Mouse (Mus musculus) spleen, adult 12 weeks (tissue): ENCODE data around the gene Gtf2a1.
"Not testable (repeated sequence)": the region's sequence is repeated elsewhere in the genome, so short reads cannot be mapped to it uniquely, and the experiment has no call there.

Source experiments
- DNase-seq: peaks from one replicate; pipeline ENCODE4 v3.0.0; 2022; ENCODE audit warnings: low spot score

Gtf2a1 gene

DNA sequence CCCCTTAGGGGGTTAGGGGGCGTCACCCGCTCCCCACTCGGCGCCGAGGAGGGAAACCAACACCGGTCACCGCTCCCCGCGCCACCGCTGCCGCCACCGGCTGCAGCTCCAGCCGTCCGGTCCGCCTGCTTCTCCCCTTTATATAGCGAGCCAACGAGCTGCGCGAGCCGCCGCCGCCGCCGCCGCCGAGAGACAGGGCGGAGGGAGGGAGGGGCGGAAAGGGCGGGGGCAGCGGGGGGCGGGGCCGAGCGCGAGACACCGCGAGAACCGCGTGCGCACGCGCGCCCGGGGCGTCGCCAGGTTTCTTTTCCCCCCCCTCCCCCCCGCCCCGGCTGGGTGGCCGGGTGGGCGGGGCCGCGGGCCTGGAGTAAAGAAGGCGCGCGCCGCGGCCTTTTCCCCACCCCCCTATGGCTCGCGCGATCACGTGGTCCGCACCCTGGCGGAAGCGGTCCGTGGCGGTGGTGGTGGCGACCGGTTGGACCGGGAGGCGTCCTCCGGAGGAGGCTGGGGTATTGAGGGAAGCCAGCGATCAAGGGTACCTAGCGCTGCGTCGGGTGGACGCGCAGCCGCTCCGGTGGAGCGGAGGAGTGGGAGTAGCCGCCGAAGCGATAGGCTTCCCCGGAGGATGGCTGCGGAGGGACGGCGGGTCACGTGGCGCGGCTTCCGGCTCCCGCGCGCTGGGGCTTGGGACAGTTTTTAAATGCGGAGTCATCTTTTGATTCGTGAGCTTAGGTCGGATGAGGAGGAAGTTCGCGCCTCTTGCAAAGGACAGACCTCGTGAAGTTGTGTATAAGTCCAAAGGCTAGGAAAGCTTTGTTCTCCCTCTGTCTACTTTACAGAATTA, at the start of gene Gtf2a1:
TSS of gene Gtf2a1 (minus strand) at position 641 of the 844 bp plus-strand sequence.
- peak; percentile 93 for DNase-seq

DNA sequence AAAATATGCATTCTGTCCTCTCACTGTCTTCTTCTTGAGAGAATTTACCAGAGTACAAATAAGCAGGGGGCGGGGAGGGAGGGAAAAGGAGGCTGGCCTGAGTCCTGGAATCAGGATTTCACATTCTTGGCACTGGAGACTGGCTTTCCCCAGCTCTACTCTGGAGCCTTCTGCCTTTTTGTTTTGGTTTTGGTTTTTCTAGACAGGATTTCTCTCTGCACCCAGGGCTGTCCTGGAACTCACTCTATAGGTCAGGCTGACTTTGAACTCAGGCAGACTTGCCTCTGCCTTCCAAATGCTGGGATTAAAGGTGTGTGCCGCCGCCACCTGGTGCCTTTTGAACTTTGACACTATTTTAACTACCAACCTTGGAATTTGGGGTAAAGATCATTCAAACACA, 48.1 kb upstream of the Gtf2a1 start:
- DNase-seq, result no peak

DNA sequence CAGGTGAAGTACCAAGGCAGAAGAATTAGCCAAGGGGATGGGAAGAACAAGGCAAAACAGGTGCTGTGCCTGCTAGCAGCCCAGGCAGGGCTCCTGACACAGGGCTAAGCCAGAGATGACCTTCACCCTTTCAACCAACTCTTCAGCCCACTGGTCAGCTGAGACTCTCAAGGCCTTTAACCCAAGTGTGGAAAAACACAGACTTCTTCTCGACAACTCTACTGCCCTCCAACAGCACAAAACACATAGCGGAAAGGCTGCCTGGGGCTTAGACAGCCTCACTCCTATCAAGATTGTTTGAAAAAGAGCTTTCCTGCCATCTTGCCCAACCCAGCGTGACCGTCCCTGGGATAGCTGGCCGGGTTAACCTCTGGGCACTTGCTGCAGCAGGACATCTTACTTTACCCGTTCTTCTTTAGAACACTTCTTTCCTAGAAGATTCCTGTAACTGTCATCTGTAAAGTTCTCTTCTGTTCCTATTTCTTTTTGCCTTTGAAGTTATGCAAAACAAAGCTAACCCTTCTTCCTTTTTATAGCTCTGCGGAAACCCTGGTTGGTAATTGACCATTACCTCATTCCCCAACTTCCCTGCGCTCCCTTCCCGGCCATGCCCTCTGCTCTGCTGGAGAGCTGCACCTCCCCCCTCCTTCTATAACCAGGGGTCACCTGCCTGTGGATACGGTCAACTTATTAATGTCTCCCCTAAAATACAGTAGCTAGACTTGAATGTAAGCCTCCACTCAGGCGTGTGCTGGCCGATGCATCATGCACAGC, 47.0 kb upstream of the Gtf2a1 start:
- no peak for DNase-seq

DNA sequence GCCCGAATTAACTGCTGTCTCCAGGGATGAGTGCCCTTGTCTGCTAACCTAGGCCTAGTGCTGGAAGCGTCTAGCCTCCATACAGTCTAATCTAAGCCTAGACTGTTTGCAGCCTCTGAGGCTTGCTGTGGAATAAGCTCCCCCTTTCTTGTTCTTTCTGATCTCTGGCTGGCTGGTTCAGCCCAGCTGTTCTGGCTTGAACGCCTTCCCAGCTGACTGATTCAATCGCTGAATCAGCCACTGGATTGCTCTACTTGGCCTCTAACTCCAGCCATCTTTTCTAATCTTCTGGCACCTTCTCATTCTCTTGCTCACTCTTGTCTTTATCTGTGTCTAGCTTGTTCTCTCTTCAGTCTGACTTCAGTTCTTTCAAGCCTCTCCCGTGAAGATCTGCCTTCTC, 36.2 kb upstream of the Gtf2a1 start:
- no peak for DNase-seq

DNA sequence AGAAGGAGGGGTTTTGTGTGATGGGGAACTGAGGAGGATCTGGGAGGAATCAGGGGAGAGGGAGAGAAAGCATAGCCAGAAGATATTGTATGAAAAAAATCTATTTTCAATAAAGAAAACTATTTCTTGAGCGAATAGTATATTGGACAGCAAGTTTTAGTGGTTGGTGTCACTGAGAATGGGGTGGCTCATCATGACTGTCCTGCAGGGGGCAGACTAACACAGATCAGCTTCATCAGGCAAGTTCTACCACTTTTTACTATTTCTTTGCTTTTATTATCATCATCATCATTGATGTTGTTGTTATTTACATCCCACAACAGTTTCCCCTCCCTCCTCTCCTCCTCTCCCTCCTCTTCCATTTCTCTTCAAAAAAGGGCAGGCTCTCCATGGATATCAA, 34.7 kb upstream of the Gtf2a1 start:
- no peak for DNase-seq

DNA sequence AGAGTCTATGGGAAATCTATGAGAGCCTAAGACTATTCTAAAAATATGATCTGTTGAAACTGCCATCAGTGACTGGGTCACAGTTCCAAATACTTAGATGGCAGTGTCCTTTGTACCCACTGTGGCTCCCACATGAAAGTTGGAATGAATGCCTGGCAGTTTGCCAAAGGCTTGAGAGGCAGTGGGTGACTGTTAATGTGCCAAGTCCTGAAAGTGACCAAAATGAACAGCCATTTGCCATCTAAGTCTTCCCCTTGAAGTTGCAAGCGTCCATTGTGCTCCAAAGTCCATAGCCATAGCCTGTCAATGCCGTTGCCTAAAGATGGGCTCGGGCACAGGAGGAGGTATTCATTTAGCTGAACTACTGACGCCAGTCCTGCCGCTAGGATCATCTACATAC, 19.1 kb upstream of the Gtf2a1 start:
- no peak for DNase-seq

DNA sequence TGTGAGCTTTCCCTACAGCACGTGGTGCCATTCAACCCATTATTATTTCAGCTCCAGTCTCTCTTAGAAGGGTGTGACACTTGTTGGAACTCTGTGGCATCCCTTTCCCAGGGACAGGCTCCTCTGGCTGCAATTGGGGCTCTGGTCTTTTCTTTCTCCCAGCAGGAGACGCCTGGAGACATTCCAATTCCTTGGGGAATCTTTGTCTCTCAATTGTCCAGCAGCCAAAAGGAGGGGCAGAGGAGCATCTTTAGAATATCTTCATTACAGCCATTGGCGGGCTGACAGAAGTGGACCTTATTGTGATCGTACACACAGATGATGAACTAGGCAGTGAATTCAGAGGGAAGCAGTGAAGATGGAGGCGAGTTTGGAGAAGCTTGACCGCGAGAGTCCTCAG, 17.4 kb upstream of the Gtf2a1 start:
- no peak for DNase-seq

DNA sequence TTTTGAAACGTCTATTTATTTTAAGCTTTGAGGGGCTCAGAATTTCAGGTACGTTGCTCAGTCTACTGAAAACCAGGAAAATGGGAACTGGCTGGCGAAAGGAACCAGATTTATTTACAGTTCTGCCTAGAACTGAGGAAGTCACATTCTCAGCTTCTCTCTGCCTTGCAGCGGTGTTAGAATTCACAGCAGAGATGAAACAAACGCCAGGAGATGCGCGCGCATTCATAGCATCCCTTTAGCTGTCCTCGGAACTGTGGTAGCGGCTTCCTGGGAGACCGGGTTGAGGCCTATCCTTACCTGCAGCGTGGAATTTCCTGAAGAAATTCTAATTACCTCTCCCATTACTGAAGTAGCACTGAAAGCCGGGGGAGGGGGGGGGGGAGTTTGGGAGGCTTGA, 16.4 kb upstream of the Gtf2a1 start:
- DNase-seq, result no peak

DNA sequence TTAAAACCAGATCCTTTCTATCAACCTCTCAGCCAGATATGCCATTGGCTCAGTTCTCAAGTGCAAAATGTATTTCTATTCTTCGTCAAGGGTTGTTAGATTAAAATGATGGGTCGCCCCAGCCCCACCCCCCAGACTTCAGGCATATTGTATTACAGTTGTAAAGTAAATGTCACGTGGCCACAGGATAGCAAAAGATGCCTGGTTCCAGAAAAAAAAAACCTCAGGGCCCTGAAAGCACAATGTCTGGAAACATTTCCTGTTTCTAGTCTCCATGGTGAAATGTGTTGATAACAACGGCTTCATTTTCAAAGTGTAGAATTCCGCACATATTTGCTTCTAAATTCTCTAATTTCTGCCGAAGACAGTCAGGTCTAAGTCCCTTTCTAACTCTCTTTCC, 14.3 kb upstream of the Gtf2a1 start:
- no peak for DNase-seq

DNA sequence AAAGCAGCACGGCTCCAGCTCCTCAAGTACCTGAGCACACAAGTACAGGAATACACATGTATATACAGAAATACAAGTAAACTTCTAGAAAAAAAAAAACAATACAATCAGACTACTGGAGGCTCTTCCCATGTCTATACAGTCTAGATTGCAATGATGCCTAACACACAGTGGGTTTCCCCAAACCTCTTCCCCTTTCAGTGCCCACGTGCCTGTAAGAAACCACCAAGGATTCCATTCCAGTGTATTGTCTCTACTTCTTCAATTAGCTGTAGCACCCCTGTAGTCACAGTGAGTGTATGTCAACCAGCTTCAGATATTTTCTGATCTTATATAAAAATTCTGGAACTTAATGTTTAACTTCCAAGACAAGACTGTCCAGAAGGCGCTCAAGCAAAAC, 1.8 kb upstream of the Gtf2a1 start:
- no peak for DNase-seq

DNA sequence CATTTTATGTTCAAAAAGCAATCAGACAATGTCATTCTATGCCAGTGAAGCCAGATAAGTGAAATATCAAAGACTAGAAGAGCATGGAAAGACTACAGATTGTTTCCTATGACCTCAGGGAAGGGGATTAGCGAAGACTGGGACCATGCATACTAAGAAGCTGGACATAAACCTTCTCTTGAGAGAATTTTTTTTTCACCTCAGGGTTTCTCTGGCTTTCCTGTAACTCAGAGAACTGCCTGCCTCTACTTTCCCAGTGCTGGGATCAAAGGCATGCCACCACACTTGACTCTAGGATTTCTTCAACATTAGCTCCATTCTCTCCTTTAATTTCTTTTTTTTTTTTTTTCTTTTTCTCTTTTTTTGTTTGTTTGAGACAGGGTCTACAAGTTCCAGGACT, 904 bp upstream of the Gtf2a1 start:
- no peak for DNase-seq

DNA sequence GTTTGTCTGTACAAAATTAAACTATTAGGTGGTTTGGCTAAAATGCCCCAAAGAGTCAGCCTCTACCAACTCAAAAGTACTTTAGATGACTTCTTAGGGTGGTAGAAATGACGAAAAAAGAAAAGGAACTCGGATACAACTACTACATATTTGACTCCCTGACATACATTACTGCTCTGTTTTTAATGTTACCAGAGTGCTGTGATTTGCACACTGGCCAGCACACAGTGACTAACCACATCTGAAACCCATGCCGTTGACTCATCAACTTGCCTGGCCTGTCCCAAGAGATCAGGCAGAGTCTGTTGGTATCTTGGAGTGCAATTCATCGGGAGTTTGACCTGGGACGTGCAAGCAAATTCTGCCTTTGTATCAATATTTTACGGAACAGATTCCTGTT, 429 bp upstream of the Gtf2a1 start:
- no peak for DNase-seq

DNA sequence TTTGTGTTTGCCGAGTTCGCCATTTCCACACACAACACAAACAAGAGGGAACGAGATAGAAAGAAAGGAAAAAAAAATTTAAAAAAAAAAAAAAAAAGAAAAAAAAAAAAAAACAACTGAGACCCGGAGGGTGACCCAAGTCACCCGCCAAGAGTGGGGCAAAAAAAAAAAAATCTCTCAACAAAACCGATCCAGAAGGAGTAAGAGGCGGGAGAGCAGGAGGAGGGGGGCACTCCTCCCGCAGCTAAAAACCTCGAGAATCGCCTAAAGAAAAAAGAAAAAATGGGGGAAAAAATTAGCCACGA, 793 bp downstream of the Gtf2a1 start:
- DNase-seq, result no peak

DNA sequence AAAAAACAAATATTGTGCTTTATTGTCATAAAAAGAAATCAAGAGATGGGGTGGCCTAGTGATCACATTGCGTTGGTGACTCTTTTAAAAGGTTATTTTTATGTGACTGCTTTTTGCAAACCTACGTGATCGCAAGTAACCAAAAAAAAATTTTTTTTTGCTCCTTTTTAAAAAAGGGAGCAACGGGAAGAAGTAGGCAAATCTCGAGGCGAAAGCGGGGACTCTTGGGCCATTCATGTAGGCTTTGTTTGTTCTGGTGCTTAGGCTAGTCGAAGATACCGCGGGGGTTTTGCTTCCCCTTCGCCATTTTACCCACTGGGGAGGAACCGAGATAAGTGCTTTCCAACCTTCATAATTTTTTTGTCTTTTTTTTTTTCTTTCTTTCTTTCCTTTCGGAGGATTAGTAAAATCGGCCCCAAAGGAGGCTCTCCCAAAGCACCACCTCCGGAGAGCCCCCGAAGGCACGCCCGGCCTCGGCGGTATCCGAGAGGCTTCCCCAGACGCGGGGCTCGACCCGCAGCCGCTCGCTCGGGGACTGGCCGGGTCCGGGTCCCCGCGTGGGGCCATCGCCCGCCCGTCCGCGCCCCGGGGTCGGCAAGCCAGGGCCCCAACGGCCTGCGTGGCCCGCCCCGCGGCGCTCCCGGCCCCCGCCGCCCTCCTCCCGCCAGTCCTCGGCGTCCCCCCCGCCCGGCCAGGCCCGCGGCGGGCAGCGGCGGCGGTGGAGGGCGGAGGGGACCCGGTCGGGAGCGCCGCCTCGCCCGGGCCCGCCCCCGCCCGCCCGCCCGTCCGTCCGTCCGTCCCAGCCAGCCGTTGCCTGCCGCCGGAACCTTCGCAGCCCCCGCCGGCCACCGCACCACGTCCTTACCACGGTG, 1.4 kb downstream of the Gtf2a1 start:
- DNase-seq, result peak; percentile 54

DNA sequence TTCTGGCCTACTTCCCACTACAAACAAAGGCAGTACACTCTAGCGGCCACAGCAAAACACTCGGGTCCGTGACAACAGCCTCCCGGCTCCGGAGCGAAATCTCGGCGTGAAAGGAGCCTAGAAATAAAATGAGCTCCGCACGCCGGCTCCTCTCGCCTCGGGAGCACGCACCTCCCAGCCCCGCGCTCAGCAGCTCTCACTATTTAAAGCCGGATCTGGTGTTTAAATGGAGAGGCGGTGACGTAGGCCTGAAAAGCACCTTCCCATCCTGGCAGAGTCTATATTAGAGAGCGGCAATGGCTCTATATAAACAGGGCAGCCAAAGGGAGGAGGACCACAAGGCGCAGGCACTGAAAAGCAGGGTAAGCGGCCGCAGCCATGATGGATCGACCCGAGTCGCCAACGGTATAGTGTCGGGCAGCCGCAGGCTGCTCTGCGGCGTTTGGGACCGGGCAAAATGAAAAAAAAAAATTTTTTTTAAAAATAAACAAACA, 2.1 kb downstream of the Gtf2a1 start:
- DNase-seq, result peak; percentile 81

DNA sequence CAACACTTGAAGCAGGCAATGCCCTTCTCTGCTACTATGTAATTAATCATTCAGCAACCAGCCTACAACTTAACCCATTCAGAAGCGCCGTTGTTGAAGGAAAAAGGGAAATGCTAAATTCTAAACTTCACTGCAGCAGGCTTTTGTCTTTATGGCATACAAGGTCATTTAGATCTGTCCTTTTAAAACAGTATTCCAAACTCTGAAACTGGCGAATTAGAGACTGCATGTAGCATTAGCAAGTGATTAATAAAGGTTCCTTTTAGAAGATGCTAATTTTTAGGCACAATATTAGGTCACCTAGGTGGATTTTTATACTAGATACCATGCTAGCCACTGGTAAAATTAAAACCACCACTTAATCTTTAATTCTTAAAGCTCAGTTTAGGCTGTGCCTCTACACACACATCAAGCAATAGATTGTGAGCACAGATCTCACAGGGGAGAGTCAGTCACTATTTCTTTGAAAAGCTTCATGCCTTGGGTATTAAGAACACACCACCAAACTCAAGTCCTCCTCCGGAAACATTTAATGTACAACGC, 2.7 kb downstream of the Gtf2a1 start:
- DNase-seq, result no peak

DNA sequence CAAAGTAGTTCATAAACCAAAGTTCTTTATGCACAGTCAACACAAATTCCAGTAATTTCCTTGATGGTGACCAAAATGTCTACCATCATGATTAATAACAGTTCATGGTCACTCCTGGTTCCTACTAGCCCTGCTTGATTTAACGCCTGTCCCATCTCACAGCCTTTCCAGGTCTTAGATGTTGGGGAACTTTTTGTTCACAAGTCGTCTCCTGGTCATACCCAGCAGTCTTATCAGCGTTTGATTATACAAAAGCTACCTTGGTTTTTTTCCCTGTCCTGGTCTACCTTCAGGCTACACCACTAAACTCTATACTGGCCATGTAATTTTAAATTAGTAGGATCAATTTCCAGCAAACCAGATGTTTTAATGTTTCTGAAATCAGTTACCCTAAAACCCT, 3.2 kb downstream of the Gtf2a1 start:
- DNase-seq, result no peak

DNA sequence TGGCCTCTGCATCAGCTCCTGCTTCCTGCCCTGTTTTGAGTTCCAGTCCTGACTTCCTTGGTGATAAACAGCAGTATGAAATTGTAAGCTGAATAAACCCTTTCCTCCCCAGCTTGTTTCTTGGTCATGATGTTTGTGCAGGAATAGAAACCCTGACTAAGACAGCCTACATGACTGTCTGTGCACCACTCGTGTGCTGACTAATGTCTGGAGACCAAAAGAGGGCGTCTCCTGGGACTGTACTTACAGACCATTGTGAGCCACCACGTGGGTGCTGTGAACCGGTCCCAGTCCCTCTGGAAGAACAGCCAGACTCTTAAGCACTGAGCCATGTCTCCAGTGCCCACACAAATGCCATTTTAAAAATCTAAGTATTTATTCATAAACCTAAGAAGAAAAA, 4.5 kb downstream of the Gtf2a1 start:
- DNase-seq, result not testable (repeated sequence)

DNA sequence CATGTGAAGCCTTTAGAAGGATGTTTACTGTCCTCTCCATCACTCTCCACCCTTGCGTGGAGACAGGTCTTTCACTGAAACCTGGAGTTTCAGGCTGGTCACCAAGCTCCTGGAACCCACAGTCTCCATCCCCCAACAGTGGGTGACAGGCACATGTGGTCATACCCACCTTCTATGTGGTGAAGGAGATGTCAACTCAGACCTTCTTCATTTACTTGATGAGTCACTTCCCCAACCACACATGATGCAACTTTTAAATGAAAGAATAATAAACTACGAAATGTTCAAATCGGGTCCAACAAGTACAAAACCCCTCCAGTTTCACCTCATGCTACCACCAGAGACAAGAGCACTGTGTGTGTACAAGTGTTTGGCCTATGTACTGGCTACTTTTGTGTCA, 5.1 kb downstream of the Gtf2a1 start:
- no peak for DNase-seq

DNA sequence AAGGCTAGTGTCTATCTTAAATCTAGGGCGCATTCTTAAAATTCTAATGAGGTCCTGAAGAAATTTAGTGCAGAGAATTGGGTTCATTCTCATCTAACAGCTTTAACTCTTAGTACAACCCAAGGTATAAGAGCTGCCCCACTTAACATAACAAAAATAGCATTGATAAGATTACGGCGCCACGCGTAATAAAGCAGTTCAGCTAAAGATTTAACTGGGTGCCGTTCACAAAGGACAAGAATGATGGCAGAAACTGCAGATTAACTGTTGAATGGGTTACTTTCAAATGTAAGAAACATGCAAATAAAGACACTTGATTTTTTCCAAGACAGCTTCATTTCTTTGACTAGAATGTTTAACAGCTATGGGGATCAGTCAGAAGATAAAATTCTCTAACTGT, 6.9 kb downstream of the Gtf2a1 start:
- DNase-seq, result no peak

DNA sequence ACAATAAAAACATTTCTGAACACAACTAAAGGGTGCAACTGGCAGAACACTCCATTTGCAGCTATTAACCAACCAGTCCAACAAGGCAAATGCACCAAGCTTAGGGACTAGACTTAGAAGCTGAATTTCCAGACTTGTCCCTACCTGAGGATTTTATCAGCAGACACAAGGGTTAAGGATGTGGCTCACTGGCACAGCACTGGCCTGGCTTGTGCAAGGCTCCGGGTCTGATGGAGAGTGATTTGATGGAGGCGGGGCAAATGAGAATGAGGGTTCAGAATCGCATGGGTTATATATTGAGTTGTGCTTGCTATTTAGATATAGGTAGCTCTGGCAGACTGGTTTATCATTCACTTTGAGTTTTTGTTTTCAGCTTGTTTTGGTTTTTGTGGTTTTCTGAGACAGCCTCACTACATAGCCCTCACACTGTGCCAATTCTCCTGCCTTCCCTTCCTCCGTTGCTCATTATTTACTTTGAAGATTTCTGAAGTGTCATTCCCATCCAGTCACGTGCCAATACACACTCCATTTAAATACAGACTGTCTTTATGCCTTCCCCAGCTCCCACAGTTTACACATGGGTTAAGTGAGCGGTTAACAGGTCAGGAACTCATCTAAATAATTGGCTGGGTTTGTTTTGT, 7.8 kb downstream of the Gtf2a1 start:
- no peak for DNase-seq
